Mouse (Mus musculus): ENCODE measurements around the gene Abi1. TPM values are rescaled to one million over a fixed set of nuclear protein-coding genes. Genes with fewer than 3 reads are reported as not detected.
"Not testable (repeated sequence)": the region's sequence is repeated elsewhere in the genome, so short reads cannot be mapped to it uniquely, and the experiment has no call there.

Abi1 gene
- polyA plus RNA-seq, 1 experiment = 22.0 TPM

DNA sequence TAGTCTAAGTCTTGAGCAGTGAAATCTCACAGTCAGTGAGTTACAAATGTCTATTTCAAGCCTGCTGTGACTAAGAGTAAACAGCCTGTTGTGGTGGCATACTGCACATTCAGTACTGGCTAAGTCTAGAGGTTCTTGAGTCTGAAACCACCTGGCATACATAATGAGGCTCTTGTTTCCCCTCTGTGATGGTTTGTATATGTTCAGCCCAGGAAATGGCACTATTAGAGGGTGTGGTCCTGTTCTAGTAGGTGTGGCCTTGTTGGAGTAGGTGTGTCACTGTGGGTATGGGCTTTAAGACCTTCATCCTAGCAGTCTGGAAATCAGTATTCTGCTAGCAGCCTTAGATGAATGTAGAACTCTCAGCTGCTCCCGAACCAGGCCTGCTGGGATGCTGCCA lies 82.6 kb downstream of the Abi1 start:
- Histone ChIP-seq H3ac (ENCODE audit: control insufficient read depth, insufficient read length, low read depth) (no peak overlapping the region), H3K4me3 (ENCODE audit: insufficient read depth, poor library complexity, severe bottlenecking) (no peak overlapping the region), H3K27me3 (ENCODE audit: control insufficient read depth, insufficient read depth, insufficient read length) (no peaks in the 10 kb centered on the region), H3K79me3 (ENCODE audit: low read depth) (peaks cover 8% of the 10 kb centered on the region), H3K79me2 (ENCODE audit: control insufficient read depth, insufficient read depth) (peaks cover 43% of the 10 kb centered on the region), H3K36me3 (ENCODE audit: control insufficient read depth, insufficient read depth) (peaks cover 60% of the 10 kb centered on the region)
- TF ChIP-seq FOSL1 (IDR thresholded peaks at IDR 0.05; ENCODE audit: insufficient read depth, low read length, poor library complexity, severe bottlenecking) (no peak), CEBPB (IDR thresholded peaks at IDR 0.05; ENCODE audit: low read depth) (no peak)

DNA sequence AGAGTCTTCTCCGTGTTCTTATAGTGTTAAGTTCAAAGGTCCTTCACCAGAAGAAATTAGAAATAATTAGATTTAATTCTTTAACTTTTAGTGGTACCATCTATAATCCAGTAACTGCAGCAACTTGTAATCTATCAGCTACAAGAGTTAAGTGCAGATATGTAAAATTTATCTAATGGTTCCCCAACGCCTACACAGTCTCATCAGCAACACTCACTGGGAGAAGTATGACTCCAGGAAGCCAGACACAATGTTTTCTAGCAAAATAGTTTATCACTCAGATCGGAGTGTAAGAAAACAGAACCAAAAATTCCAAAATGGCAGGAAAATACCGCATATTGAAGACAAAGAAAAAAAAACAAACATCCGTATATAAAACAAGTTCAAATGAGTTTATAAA lies 84.1 kb downstream of the Abi1 start:
- TF ChIP-seq MYOD1 (IDR thresholded peaks at IDR 0.05; ENCODE audit: control insufficient read depth, insufficient read length, low read depth) = no peak
- no peak for TF ChIP-seq USF1 (IDR thresholded peaks at IDR 0.05; ENCODE audit: low read depth)
- TF ChIP-seq CEBPB (IDR thresholded peaks at IDR 0.05; ENCODE audit: low read depth) = no peak
- no peak for TF ChIP-seq MYOG (IDR thresholded peaks at IDR 0.05; ENCODE audit: control insufficient read depth, extremely low read depth, insufficient read length)
- no peak for TF ChIP-seq MAX (IDR thresholded peaks at IDR 0.05)
- TF ChIP-seq CTCF (IDR thresholded peaks at IDR 0.05; ENCODE audit: control insufficient read depth, insufficient read depth, insufficient read length) = no peak
- TF ChIP-seq FOSL1 (IDR thresholded peaks at IDR 0.05; ENCODE audit: insufficient read depth, low read length, poor library complexity, severe bottlenecking) = no peak
- H3ac ChIP-seq (ENCODE audit: control insufficient read depth, insufficient read length, low read depth) = no peak overlapping the region
- H3K79me2 ChIP-seq (ENCODE audit: control insufficient read depth, insufficient read depth) = peaks cover 32% of the 10 kb centered on the region
- no peak overlapping the region for H3K4me3 ChIP-seq (ENCODE audit: insufficient read depth, poor library complexity, severe bottlenecking)
- H3K27me3 ChIP-seq (ENCODE audit: control insufficient read depth, insufficient read depth, insufficient read length) = no peaks in the 10 kb centered on the region
- H3K36me3 ChIP-seq (ENCODE audit: control insufficient read depth, insufficient read depth) = peaks cover 50% of the 10 kb centered on the region
- H3K79me3 ChIP-seq (ENCODE audit: low read depth) = peaks cover 5% of the 10 kb centered on the region

DNA sequence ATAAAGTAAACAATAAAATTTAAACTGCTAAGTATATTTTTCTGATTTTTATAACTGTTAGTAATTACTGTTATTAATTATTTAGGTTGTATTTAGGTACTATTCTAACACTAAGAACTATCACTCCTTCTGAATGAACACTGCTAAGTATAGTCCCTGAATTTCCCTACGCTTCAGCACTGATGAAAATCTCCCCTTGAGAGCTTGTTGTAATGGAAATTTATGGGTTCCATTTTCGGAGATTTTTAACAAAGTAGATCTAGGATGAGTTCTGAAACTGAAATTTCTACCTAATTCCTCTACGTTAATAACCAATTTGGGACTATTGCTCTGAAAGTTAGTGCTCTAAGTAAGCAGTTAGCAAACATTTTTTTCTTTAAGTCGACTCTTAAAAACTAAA lies 85.8 kb downstream of the Abi1 start:
- TF ChIP-seq USF1 (IDR thresholded peaks at IDR 0.05; ENCODE audit: low read depth) (no peak), CEBPB (IDR thresholded peaks at IDR 0.05; ENCODE audit: low read depth) (no peak)

DNA sequence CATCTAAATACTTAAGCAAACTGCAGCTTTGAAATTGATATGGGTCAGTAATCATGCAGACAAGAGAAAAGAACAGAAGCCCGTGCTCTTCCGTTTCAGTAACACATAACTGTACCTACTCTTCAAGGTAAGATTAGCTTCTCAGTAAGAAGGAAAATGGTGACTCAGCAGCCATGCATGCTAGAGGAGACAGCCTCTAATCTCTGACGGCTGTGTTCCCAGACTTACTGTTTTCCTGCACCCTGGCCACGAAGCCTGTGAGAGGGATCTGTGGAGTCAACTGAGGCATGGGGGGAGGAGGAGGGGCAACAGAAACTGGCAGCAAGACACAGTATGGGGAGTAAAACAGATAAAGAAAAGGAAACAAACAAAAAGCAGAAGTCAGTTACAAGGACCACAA lies 90.1 kb downstream of the Abi1 start:
- TF ChIP-seq MYOD1 (IDR thresholded peaks at IDR 0.05; ENCODE audit: control insufficient read depth, insufficient read length, low read depth) = no peak
- TF ChIP-seq USF1 (IDR thresholded peaks at IDR 0.05; ENCODE audit: low read depth) = no peak
- TF ChIP-seq CEBPB (IDR thresholded peaks at IDR 0.05; ENCODE audit: low read depth) = no peak
- no peak for TF ChIP-seq MYOG (IDR thresholded peaks at IDR 0.05; ENCODE audit: control insufficient read depth, extremely low read depth, insufficient read length)
- no peak for TF ChIP-seq MAX (IDR thresholded peaks at IDR 0.05)
- TF ChIP-seq CTCF (IDR thresholded peaks at IDR 0.05; ENCODE audit: control insufficient read depth, insufficient read depth, insufficient read length) = no peak
- no peak for TF ChIP-seq FOSL1 (IDR thresholded peaks at IDR 0.05; ENCODE audit: insufficient read depth, low read length, poor library complexity, severe bottlenecking)

More for the DNA sequence above, 85.8 kb downstream of the Abi1 start:
- Histone ChIP-seq H3K79me2 (ENCODE audit: control insufficient read depth, insufficient read depth) (peaks cover 17% of the 10 kb centered on the region), H3K36me3 (ENCODE audit: control insufficient read depth, insufficient read depth) (peaks cover 35% of the 10 kb centered on the region), H3K4me3 (ENCODE audit: insufficient read depth, poor library complexity, severe bottlenecking) (no peak overlapping the region), H3ac (ENCODE audit: control insufficient read depth, insufficient read length, low read depth) (no peak overlapping the region), H3K79me3 (ENCODE audit: low read depth) (peaks cover 2% of the 10 kb centered on the region), H3K27me3 (ENCODE audit: control insufficient read depth, insufficient read depth, insufficient read length) (no peaks in the 10 kb centered on the region)

DNA sequence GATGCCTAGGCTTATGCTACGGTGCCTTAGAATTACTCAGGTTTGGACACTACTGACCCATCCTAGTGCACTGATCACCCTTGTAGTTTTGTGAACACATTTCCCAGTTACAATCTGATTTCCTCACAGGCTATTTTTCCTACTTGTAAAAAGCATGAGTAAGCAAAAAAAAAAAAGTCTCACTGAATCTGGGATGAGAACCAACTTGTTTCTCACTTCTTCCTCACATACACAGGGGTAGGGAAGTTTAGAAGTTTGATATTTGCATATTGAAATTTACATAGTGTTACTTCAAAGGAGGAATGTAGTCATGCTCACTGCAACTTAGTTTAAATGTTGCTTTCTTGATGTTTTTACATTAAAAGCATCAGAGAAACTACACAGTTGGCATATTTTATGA lies 106.5 kb downstream of the Abi1 start:
- no peaks in the 10 kb centered on the region for H3K79me3 ChIP-seq (ENCODE audit: low read depth)
- peaks cover 95% of the 10 kb centered on the region for H3K36me3 ChIP-seq (ENCODE audit: control insufficient read depth, insufficient read depth)
- no peak for TF ChIP-seq MAX (IDR thresholded peaks at IDR 0.05)
- TF ChIP-seq USF1 (IDR thresholded peaks at IDR 0.05; ENCODE audit: low read depth) = no peak
- no peak for TF ChIP-seq MYOG (IDR thresholded peaks at IDR 0.05; ENCODE audit: control insufficient read depth, extremely low read depth, insufficient read length)
- no peak for TF ChIP-seq FOSL1 (IDR thresholded peaks at IDR 0.05; ENCODE audit: insufficient read depth, low read length, poor library complexity, severe bottlenecking)
- no peak for TF ChIP-seq CTCF (IDR thresholded peaks at IDR 0.05; ENCODE audit: control insufficient read depth, insufficient read depth, insufficient read length)
- TF ChIP-seq CEBPB (IDR thresholded peaks at IDR 0.05; ENCODE audit: low read depth) = no peak
- no peak for TF ChIP-seq MYOD1 (IDR thresholded peaks at IDR 0.05; ENCODE audit: control insufficient read depth, insufficient read length, low read depth)
- H3K27me3 ChIP-seq (ENCODE audit: control insufficient read depth, insufficient read depth, insufficient read length) = no peaks in the 10 kb centered on the region
- no peaks in the 10 kb centered on the region for H3K79me2 ChIP-seq (ENCODE audit: control insufficient read depth, insufficient read depth)
- H3K4me3 ChIP-seq (ENCODE audit: insufficient read depth, poor library complexity, severe bottlenecking) = no peak overlapping the region
- no peak overlapping the region for H3ac ChIP-seq (ENCODE audit: control insufficient read depth, insufficient read length, low read depth)

More for the DNA sequence above, 90.1 kb downstream of the Abi1 start:
- no peaks in the 10 kb centered on the region for H3K79me2 ChIP-seq (ENCODE audit: control insufficient read depth, insufficient read depth)
- no peak overlapping the region for H3ac ChIP-seq (ENCODE audit: control insufficient read depth, insufficient read length, low read depth)
- no peak overlapping the region for H3K4me3 ChIP-seq (ENCODE audit: insufficient read depth, poor library complexity, severe bottlenecking)
- H3K27me3 ChIP-seq (ENCODE audit: control insufficient read depth, insufficient read depth, insufficient read length) = no peaks in the 10 kb centered on the region
- peaks cover 23% of the 10 kb centered on the region for H3K36me3 ChIP-seq (ENCODE audit: control insufficient read depth, insufficient read depth)
- no peaks in the 10 kb centered on the region for H3K79me3 ChIP-seq (ENCODE audit: low read depth)

DNA sequence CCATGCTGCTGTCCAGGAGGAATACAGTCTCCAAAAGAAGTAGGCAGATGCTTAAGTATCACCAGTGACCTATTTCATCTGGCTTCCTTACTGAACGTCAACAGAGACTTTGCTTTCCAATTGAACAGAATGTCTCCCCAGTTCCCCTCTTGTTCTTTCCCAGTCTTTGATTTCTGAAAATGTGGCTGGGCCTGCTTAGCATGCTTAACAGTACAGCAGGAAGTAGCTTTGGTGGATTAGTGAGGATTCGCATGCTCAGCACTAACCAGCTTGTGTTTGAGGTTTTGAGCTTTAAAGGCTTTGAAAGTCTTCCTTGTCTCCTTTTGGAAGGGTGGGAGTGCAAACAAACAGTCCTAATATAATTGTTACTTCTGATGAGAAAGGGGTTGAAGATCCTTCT lies 111.8 kb downstream of the Abi1 start:
- Histone ChIP-seq H3K36me3 (ENCODE audit: control insufficient read depth, insufficient read depth) (peaks cover 58% of the 10 kb centered on the region), H3K27me3 (ENCODE audit: control insufficient read depth, insufficient read depth, insufficient read length) (no peaks in the 10 kb centered on the region), H3K4me3 (ENCODE audit: insufficient read depth, poor library complexity, severe bottlenecking) (no peak overlapping the region), H3ac (ENCODE audit: control insufficient read depth, insufficient read length, low read depth) (no peak overlapping the region), H3K79me2 (ENCODE audit: control insufficient read depth, insufficient read depth) (no peaks in the 10 kb centered on the region), H3K79me3 (ENCODE audit: low read depth) (no peaks in the 10 kb centered on the region)
- no peak for TF ChIP-seq FOSL1 (IDR thresholded peaks at IDR 0.05; ENCODE audit: insufficient read depth, low read length, poor library complexity, severe bottlenecking)
- no peak for TF ChIP-seq CTCF (IDR thresholded peaks at IDR 0.05; ENCODE audit: control insufficient read depth, insufficient read depth, insufficient read length)
- TF ChIP-seq MAX (IDR thresholded peaks at IDR 0.05) = no peak
- no peak for TF ChIP-seq MYOD1 (IDR thresholded peaks at IDR 0.05; ENCODE audit: control insufficient read depth, insufficient read length, low read depth)
- TF ChIP-seq USF1 (IDR thresholded peaks at IDR 0.05; ENCODE audit: low read depth) = no peak
- TF ChIP-seq CEBPB (IDR thresholded peaks at IDR 0.05; ENCODE audit: low read depth) = no peak
- no peak for TF ChIP-seq MYOG (IDR thresholded peaks at IDR 0.05; ENCODE audit: control insufficient read depth, extremely low read depth, insufficient read length)

DNA sequence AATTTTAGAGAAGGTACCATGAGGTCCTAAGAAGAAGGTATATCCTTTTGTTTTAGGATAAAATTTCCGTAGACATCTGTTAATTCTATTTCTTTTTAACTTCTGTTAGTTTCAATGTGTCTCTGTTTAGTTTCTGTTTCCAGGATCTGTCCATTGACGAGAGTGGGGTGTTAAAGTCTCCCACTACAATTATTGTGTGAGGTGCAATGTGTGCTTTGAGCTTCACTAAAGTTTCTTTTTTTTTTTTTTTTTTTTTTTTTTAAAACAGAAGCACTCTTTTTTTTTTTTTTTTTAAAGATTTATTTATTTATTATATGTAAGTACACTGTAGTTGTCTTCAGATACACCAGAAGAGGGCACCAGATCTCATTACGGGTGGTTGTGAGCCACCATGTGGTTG lies 114.1 kb downstream of the Abi1 start:
- H3K79me2 ChIP-seq (ENCODE audit: control insufficient read depth, insufficient read depth); H3K27me3 ChIP-seq (ENCODE audit: control insufficient read depth, insufficient read depth, insufficient read length); H3K4me3 ChIP-seq (ENCODE audit: insufficient read depth, poor library complexity, severe bottlenecking); H3K79me3 ChIP-seq (ENCODE audit: low read depth); H3ac ChIP-seq (ENCODE audit: control insufficient read depth, insufficient read length, low read depth): not testable (repeated sequence)
- H3K36me3 ChIP-seq (ENCODE audit: control insufficient read depth, insufficient read depth) = peaks cover 52% of the 10 kb centered on the region

Data from C2C12 (cell line).